Comparison of ENCODE assay signal across 10 mouse cellular contexts in genomic region chr3:136697626-136698191, GRCm38 (mm10). TPM values are rescaled to one million over a fixed set of nuclear protein-coding genes. Genes with fewer than 3 reads are reported as not detected.
DNase-seq lines count a peak whose midpoint lies in the region; ATAC-seq and TF ChIP-seq lines count a peak whose summit lies in the region.
"Had no signal": no experiment of that assay in that cellular context is flagged by ENCODE, and none has a peak within 500 bp of the region (broad histone marks: within the 10 kb centered on the region; RNA-seq: fewer than 3 reads in every experiment).

No protein-coding gene starts in this region.

- H3K36me3 ChIP-seq in G1E (replicated peaks), result peaks cover 26% of the 10 kb centered on the region
- H3K36me3 ChIP-seq: neural tube, embryonic 13.5 days had no signal

- no peak overlapping the region for H3K4me3 ChIP-seq in layer of hippocampus, adult 2 months
- no peak overlapping the region for H3K4me3 ChIP-seq in G1E (ENCODE audit: low read depth, low read length)
- no peak overlapping the region for H3K4me3 ChIP-seq in bone marrow macrophage, adult 2 months (ENCODE audit: insufficient read depth, low read length)
- H3K4me3 ChIP-seq: erythroblast, embryonic 14.5 days; neural tube, embryonic 13.5 days had no signal

- peak overlapping the region; percentile 5; the same call in 1 of the 2 replicates for H3K27ac ChIP-seq in layer of hippocampus, adult 2 months
- peak overlapping the region; percentile 33 for H3K27ac ChIP-seq in bone marrow macrophage, adult 2 months (ENCODE audit: insufficient read depth, low read depth, low read length)
- H3K27ac ChIP-seq: neural tube, embryonic 13.5 days had no signal

- H3K4me1 ChIP-seq in G1E (ENCODE audit: insufficient read depth, low read depth, low read length), result peaks cover 20% of the 10 kb centered on the region
- peaks cover 37% of the 10 kb centered on the region for H3K4me1 ChIP-seq in bone marrow macrophage, adult 2 months (ENCODE audit: control insufficient read depth, insufficient read depth, low read length)

- TF ChIP-seq POLR2A in bone marrow macrophage, adult 2 months (IDR thresholded peaks at IDR 0.05; ENCODE audit: borderline replicate concordance, low read depth, low read length), result no peak

- peak; percentile 84 for ATAC-seq in G1E (ENCODE audit: extremely low read depth, insufficient number of reproducible peaks, low FRiP score, poor library complexity, severe bottlenecking)
- peak; percentile 47 for ATAC-seq in megakaryocyte, adult 5-6 weeks (ENCODE audit: poor library complexity, severe bottlenecking)

- DNase-seq in layer of hippocampus, adult 2 months (ENCODE audit: low spot score in 2 of 2), result no peak
- DNase-seq in layer of hippocampus, adult 11-12 months (ENCODE audit: low spot score), result no peak
- no peak for DNase-seq in G1E (ENCODE audit: low spot score)
- DNase-seq in urinary bladder, postnatal 4 days (ENCODE audit: low spot score in 2 of 2), result no peak
- no peak for DNase-seq in layer of hippocampus, adult 8-10 months (ENCODE audit: low spot score in 2 of 2)
- DNase-seq in urinary bladder, adult 2 months (ENCODE audit: low spot score), result no peak

- H3K27me3 ChIP-seq in G1E (ENCODE audit: insufficient read depth, low read length), result no peaks in the 10 kb centered on the region
- H3K27me3 ChIP-seq: neural tube, embryonic 13.5 days had no signal

- no peak for TF ChIP-seq CTCF in layer of hippocampus, adult 2 months (conservative IDR thresholded peaks at IDR 0.05)
- no peak for TF ChIP-seq CTCF in G1E (IDR thresholded peaks at IDR 0.05; ENCODE audit: low read depth, low read length)
- TF ChIP-seq CTCF in bone marrow macrophage, adult 2 months (IDR thresholded peaks at IDR 0.05; ENCODE audit: low read depth, low read length), result no peak

- no peaks in the 10 kb centered on the region for H3K9me3 ChIP-seq in G1E (replicated peaks)
- H3K9me3 ChIP-seq: neural tube, embryonic 13.5 days had no signal

RNA-seq across cellular contexts. Expression of gene Ppp3ca, which starts 27.8 kb away (rescaled TPM):
- total RNA-seq in layer of hippocampus, adult 2 months (2021), result 1,000 to 10,000 TPM; 1,343 to 1,371 TPM
- total RNA-seq in G1E (2014; fragmentation: Nextera tagmentation) (74.2 and 75.5 TPM in 2 replicates), G1E (2017) (51.0 and 52.8 TPM in 2 replicates)
- 49.6 and 75.9 TPM in 2 replicates for polyA plus RNA-seq in G1E (2012)
- polyA plus RNA-seq in bone marrow macrophage, adult 2 months (2012; ENCODE audit: insufficient read depth, insufficient read length, missing spikeins), result 97.9 and 102 TPM in 2 replicates
- 82.1 and 85.1 TPM in 2 replicates for total RNA-seq in megakaryocyte, adult 5-6 weeks (2015)
- 82.1 and 83.1 TPM in 2 replicates for total RNA-seq in megakaryocyte, adult 5-6 weeks (2017)
- 1,000 to 10,000 TPM; 1,034 to 1,177 (median 1,140) TPM for total RNA-seq in layer of hippocampus, adult 8-10 months (2022)
- 66.9 and 80.2 TPM in 2 replicates for polyA plus RNA-seq in urinary bladder, adult 2 months (2012; rRNA removed)

Comparison
In these comparisons a context has a peak if more than half of its experiments do, and no peak if none do; other contexts are left out.
1. RNA of gene Ppp3ca, which starts 27.8 kb away (total RNA-seq): 1,343 to 1,371 TPM in layer of hippocampus, adult 2 months and 1,034 to 1,177 TPM in layer of hippocampus, adult 8-10 months; 82.1 to 85.1 TPM in megakaryocyte, adult 5-6 weeks and 51.0 to 75.5 TPM in G1E; every median in the first group is over 10 times any median in the second.